Mouse (Mus musculus) lung, adult 2 months (tissue): Measurements from ENCODE around the gene Hrct1. TPM values are rescaled to one million over a fixed set of nuclear protein-coding genes. Genes with fewer than 3 reads are reported as not detected.

ENCODE experiments used
- DNase-seq: peaks from one replicate; pipeline ENCODE4 v3.0.0; 2022
- H3K4me1 ChIP-seq: fragments of 200-500 bp; 2 replicates; pipeline ENCODE4 v1.6.1; 2011; ENCODE audit warnings: low read length; ENCODE audit not compliant: control insufficient read depth, insufficient read depth
- H3K4me3 ChIP-seq: fragments of 200-500 bp; replicated peaks from 2 replicates; pipeline ENCODE3; 2011; ENCODE audit warnings: low read depth, mild to moderate bottlenecking, control low read depth, low read length; ENCODE audit errors: extremely low read depth
- CTCF ChIP-seq: fragments of 200-500 bp; IDR thresholded peaks from 2 replicates; pipeline ENCODE4 v1.5.1; 2011; ENCODE audit warnings: mild to moderate bottlenecking, low read length, control low read depth; ENCODE audit not compliant: insufficient read depth
- POLR2A ChIP-seq: fragments of 200-500 bp; IDR thresholded peaks from 2 replicates; pipeline ENCODE4 v1.6.1; 2011; ENCODE audit warnings: low read depth, mild to moderate bottlenecking, control low read depth, low read length, borderline replicate concordance; ENCODE audit errors: extremely low read depth
- WGBS: fragments of 180-500 bp; shearing (Covaris S2); methylation state at CpG from one replicate; pipeline ENCODE4 v1.1.7; 2018; 5-methylcytosine and 5-hydroxymethylcytosine counted together
- polyA plus RNA-seq: library from polyadenylated mRNA; depleted of rRNA; stranded (reverse); fragments of >200 nt; gene quantifications from 2 replicates; pipeline ENCODE4 v1.2.3, GENCODE M21; 2012

The Hrct1 gene
- polyA plus RNA-seq, 1 experiment, result 15.1 TPM

GRCm38 (mm10) chr4:43738989-43739674 lies 12.1 kb downstream of the Hrct1 start:
- WGBS, result 64% methylated on average over 8 of the region's 8 CpGs
- Histone ChIP-seq H3K4me3 (no peak overlapping the region), H3K4me1 (no peaks in the 10 kb centered on the region)
- no peak for DNase-seq
- TF ChIP-seq POLR2A, result no peak
- no peak for TF ChIP-seq CTCF

GRCm38 (mm10) chr4:43741526-43741925 lies 14.5 kb downstream of the Hrct1 start:
- Histone ChIP-seq H3K4me3 (no peak overlapping the region), H3K4me1 (no peaks in the 10 kb centered on the region)
- no peak for DNase-seq
- no peak for TF ChIP-seq POLR2A
- 63% methylated on average over 5 of the region's 5 CpGs for WGBS

- no peak for DNase-seq
- no peak for TF ChIP-seq POLR2A
- TF ChIP-seq CTCF, result no peak
- Histone ChIP-seq H3K4me3 (no peak overlapping the region), H3K4me1 (no peaks in the 10 kb centered on the region)
- 40% methylated on average over 4 of the region's 4 CpGs for WGBS
Observed at GRCm38 (mm10) chr4:43742637-43743036, 15.6 kb downstream of the Hrct1 start.

- TF ChIP-seq POLR2A (no peak), CTCF (no peak)
- H3K4me3 ChIP-seq, result no peak overlapping the region
- 29% methylated on average over 1 of the region's 1 CpGs for WGBS
- H3K4me1 ChIP-seq, result no peaks in the 10 kb centered on the region
- DNase-seq, result no peak
Observed at GRCm38 (mm10) chr4:43743099-43743498, 16.1 kb downstream of the Hrct1 start.

GRCm38 (mm10) chr4:43745187-43745586 lies 18.2 kb downstream of the Hrct1 start:
- DNase-seq, result no peak
- TF ChIP-seq CTCF (peak; percentile 35; the same call in 1 of the 2 replicates), POLR2A (no peak)
- H3K4me3 ChIP-seq, result no peak overlapping the region
- 15% methylated on average over 6 of the region's 6 CpGs for WGBS
- no peaks in the 10 kb centered on the region for H3K4me1 ChIP-seq

- H3K4me1 ChIP-seq, result 0 out of 2 replicates have a peak, but pooled peaks cover 4% of the 10 kb centered on the region
- TF ChIP-seq POLR2A, result no peak
- no peak for TF ChIP-seq CTCF
- no peak overlapping the region for H3K4me3 ChIP-seq
- 30% methylated on average over 6 of the region's 6 CpGs for WGBS
- no peak for DNase-seq
Observed at GRCm38 (mm10) chr4:43757213-43757612, 30.2 kb downstream of the Hrct1 start.

- TF ChIP-seq CTCF (no peak), POLR2A (no peak)
- 56% methylated on average over 21 of the region's 21 CpGs for WGBS
- Histone ChIP-seq H3K4me3 (no peak overlapping the region), H3K4me1 (0 out of 2 replicates have a peak, but pooled peaks cover 4% of the 10 kb centered on the region)
- peak; percentile 36 for DNase-seq
Observed at GRCm38 (mm10) chr4:43759571-43760418, 32.8 kb downstream of the Hrct1 start.

GRCm38 (mm10) chr4:43760460-43760859 lies 33.5 kb downstream of the Hrct1 start:
- TF ChIP-seq POLR2A, result no peak
- peak; percentile 41 for TF ChIP-seq CTCF
- peak; percentile 45 for DNase-seq
- Histone ChIP-seq H3K4me3 (no peak overlapping the region), H3K4me1 (0 out of 2 replicates have a peak, but pooled peaks cover 4% of the 10 kb centered on the region)
- 70% methylated on average over 10 of the region's 10 CpGs for WGBS

GRCm38 (mm10) chr4:43761336-43761735 lies 34.3 kb downstream of the Hrct1 start:
- Histone ChIP-seq H3K4me3 (no peak overlapping the region), H3K4me1 (0 out of 2 replicates have a peak, but pooled peaks cover 4% of the 10 kb centered on the region)
- no peak for DNase-seq
- 0 out of 2 replicates have a peak, but pooled peaks have one; percentile 16 for TF ChIP-seq CTCF
- no peak for TF ChIP-seq POLR2A
- WGBS, result 61% methylated on average over 2 of the region's 2 CpGs

- Histone ChIP-seq H3K4me3 (peak overlapping the region; percentile 39), H3K4me1 (0 out of 2 replicates have a peak, but pooled peaks cover 2% of the 10 kb centered on the region)
- TF ChIP-seq CTCF, result peak; percentile 63
- no peak for TF ChIP-seq POLR2A
- 16% methylated on average over 7 of the region's 7 CpGs for WGBS
- peak; percentile 58 for DNase-seq
Observed at GRCm38 (mm10) chr4:43763410-43763809, 36.4 kb downstream of the Hrct1 start.

- TF ChIP-seq CTCF (no peak), POLR2A (no peak)
- H3K4me1 ChIP-seq, result no peaks in the 10 kb centered on the region; the same call in 1 of the 2 replicates
- H3K4me3 ChIP-seq, result no peak overlapping the region
- DNase-seq, result no peak
- WGBS, result 83% methylated on average over 5 of the region's 5 CpGs
Observed at GRCm38 (mm10) chr4:43768341-43768740, 41.4 kb downstream of the Hrct1 start.
